Mouse (Mus musculus) hindbrain, postnatal 0 days (tissue): ENCODE data around the gene Supv3l1. TPM values are rescaled to one million over a fixed set of nuclear protein-coding genes. Genes with fewer than 3 reads are reported as not detected.

Experiments used
- ATAC-seq: fragments of 200-750 bp; cut with Nextera tagmentation; 2 replicates; pipeline ENCODE4 v1.8.0; 2017; ENCODE audit warnings: mild to moderate bottlenecking, moderate TSS enrichment, moderate library complexity
- DNase-seq: peaks from one replicate; pipeline ENCODE4 v3.0.0-alpha.2; 2015; ENCODE audit warnings: low spot score
- H3K27ac ChIP-seq: fragments of 300-500 bp; sonication (generic); 2 replicates; pipeline ENCODE4 v1.5.1; 2014; ENCODE audit warnings: mild to moderate bottlenecking
- H3K27me3 ChIP-seq: fragments of 300-500 bp; sonication (generic); 2 replicates; pipeline ENCODE4 v1.6.1; 2014; ENCODE audit warnings: low read length, mixed read lengths; ENCODE audit not compliant: insufficient read depth
- H3K36me3 ChIP-seq: fragments of 300-500 bp; sonication (generic); 2 replicates; pipeline ENCODE4 v1.6.1; 2014; ENCODE audit warnings: low read length, mixed read lengths; ENCODE audit not compliant: insufficient read depth
- H3K4me1 ChIP-seq: fragments of 300-500 bp; sonication (generic); 2 replicates; pipeline ENCODE4 v1.6.1; 2014; ENCODE audit warnings: antibody characterized with exemption, low read length, mixed read lengths; ENCODE audit not compliant: insufficient read depth
- H3K4me2 ChIP-seq: fragments of 300-500 bp; sonication (generic); 2 replicates; pipeline ENCODE4 v1.6.1; 2014; ENCODE audit warnings: low read depth, mild to moderate bottlenecking, low read length, moderate library complexity, mixed read lengths
- H3K4me3 ChIP-seq: fragments of 300-500 bp; sonication (generic); 2 replicates; pipeline ENCODE4 v1.5.1; 2014; ENCODE audit warnings: low read length
- H3K9ac ChIP-seq: fragments of 300-500 bp; sonication (generic); replicated peaks from 2 replicates; pipeline ENCODE4 v1.6.1; 2014; ENCODE audit warnings: mild to moderate bottlenecking, low read length, moderate library complexity, mixed read lengths
- H3K9me3 ChIP-seq: fragments of 300-500 bp; sonication (generic); 2 replicates; pipeline ENCODE4 v1.6.1; 2016; ENCODE audit warnings: low read length, mixed read lengths
- CTCF ChIP-seq: IDR thresholded peaks from 2 replicates; pipeline ENCODE4 v1.5.1; 2016; ENCODE audit warnings: antibody characterized with exemption, control low read depth, low read depth
- WGBS: fragments of 180-500 bp; shearing (Covaris S2); extraction: QIAGEN DNeasy Blood & Tissue Kit; methylation state at CpG from one replicate; pipeline ENCODE4 v1.1.7; 2014; 5-methylcytosine and 5-hydroxymethylcytosine counted together
- polyA plus RNA-seq: library from polyadenylated mRNA; unstranded; fragments of >200 nt; fragmentation: Nextera tagmentation; extraction: Ambion mirVana; gene quantifications from 2 replicates; pipeline ENCODE4 v1.2.1, GENCODE M21; 2015
- total RNA-seq: library from RNA; depleted of rRNA; stranded (reverse); fragments of >200 nt; gene quantifications from 2 replicates; pipeline ENCODE4 v1.2.3, GENCODE M21; 2014

Supv3l1 gene
- total and polyA plus RNA-seq, 2 experiments from 2014 or later: 15.8 to 24.8 TPM

DNA sequence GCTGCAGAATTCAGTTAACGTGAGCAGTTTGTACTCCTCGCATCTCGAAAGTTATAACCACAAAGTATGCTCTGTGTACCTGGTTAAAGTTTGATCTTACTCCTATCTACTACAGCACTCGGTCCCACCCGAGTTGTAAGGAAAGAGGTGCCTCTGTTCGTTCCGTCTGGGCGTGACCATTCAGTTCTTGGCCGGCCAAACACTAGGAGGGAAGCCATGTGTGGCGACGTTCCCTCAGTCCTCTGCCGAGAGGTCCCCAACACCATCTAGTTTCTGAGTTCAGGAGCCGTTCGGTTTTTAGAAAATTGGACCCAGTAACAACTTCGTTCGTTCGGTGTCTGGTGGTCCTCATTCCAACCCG lies 722 bp upstream of the Supv3l1 start:
- H3K9ac ChIP-seq: peak overlapping the region; percentile 93

DNA sequence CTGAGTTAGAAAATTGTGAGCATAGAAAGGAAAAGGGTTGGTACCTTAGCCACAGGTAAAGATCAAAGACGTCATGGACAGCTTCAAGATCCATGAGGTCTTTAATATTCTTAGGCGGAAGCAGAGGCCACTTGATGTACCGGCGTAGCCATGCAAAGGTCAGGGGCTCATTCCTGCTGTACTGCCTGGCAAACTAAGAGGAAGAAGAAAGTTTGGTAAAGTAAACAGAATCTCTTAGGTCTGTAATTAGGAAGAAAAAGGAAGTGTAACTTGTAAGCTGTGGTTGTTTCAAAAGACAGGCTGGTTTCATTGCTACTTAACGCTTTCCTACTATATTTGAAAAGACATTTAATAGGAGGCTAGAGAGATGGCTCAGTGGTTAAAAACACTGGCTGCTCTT lies 19.1 kb downstream of the Supv3l1 start:
- TF ChIP-seq CTCF: no peak
- H3K9ac ChIP-seq: no peak overlapping the region
- no peak overlapping the region for H3K4me3 ChIP-seq
- DNase-seq (no peak), ATAC-seq (no peak)
- no peaks in the 10 kb centered on the region for H3K4me1 ChIP-seq
- H3K27ac ChIP-seq: no peak overlapping the region
- H3K36me3 ChIP-seq: peaks cover 62% of the 10 kb centered on the region
- H3K4me2 ChIP-seq: no peak overlapping the region
- no peaks in the 10 kb centered on the region for H3K9me3 ChIP-seq
- H3K27me3 ChIP-seq: no peaks in the 10 kb centered on the region
- WGBS: 90% methylated on average over 5 of the region's 5 CpGs

More for the DNA sequence above, 722 bp upstream of the Supv3l1 start:
- Histone ChIP-seq H3K36me3 (peaks cover 20% of the 10 kb centered on the region), H3K27ac (peak overlapping the region; percentile 96), H3K27me3 (no peaks in the 10 kb centered on the region), H3K4me2 (peak overlapping the region; percentile 80), H3K4me3 (peak overlapping the region; percentile 97), H3K4me1 (peaks cover 7% of the 10 kb centered on the region; the same call in 1 of the 2 replicates), H3K9me3 (no peaks in the 10 kb centered on the region)
- 39% methylated on average over 18 of the region's 18 CpGs for WGBS
- TF ChIP-seq CTCF: no peak
- DNase-seq: no peak
- ATAC-seq: no peak; the same call in 1 of the 2 replicates

DNA sequence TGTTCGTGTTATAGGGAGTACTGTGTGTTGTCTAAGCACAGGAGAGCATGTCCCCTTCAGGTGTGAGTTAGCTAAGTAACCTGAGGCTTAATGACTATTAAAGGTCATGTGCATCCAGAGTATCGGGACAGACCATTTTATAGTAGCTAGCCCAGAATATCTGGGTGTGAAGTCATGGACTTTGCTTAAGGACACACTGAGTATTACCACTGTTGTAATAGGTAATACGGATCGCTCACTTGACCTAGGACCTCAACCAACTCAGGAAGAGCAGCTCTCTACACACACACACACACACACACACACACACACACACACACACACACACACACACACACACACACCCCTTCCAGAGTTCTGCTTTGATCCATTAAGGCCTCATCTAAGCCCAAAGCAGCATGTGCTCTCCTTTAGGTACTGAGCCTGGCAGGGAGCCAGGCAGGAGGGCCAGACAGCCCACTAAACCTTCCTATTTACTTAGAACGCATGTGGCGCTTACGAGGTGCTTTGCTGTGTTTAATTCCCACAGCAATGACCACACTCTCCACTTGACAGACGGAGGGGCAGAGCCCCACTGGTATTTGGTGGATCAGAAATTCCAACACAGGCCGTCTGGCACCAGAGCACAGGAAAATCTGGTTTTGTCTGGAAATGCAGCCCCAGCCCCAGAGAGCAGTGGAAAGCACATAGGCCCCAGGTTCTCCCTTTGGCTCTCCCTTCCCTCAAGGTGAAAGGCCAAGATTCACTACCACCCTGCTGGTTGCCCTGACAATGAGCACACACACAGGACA lies 24.3 kb downstream of the Supv3l1 start:
- H3K9ac ChIP-seq: no peak overlapping the region
- WGBS: 57% methylated on average over 9 of the region's 9 CpGs
- DNase-seq (peak; percentile 32), ATAC-seq (no peak)
- TF ChIP-seq CTCF: no peak
- peaks cover 24% of the 10 kb centered on the region for H3K36me3 ChIP-seq
- no peak overlapping the region for H3K4me3 ChIP-seq
- no peak overlapping the region for H3K4me2 ChIP-seq
- H3K4me1 ChIP-seq: no peaks in the 10 kb centered on the region
- H3K9me3 ChIP-seq: no peaks in the 10 kb centered on the region
- no peaks in the 10 kb centered on the region for H3K27me3 ChIP-seq
- no peak overlapping the region for H3K27ac ChIP-seq

DNA sequence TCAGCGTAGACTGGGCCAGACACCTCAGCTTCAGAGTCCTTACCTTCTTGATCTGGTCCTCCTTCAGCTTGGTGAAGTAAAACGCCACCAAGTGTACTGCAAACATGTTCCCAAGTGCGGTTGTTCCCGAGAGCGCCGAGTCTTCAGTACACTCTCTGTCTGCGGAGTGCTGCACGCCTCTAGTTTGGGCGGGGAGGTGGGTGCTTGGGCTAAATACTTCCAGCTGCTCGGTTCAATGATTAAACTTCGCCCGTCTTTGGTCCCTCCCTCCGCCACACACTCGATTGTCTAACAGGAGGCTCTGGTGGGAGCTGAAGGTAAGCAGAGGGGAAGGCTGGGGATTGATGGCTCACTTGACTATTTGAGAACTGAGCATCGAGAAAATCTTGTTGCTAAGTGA lies 27.3 kb downstream of the Supv3l1 start, which contains the start of gene Hkdc1:
Hkdc1 (minus strand) TSS at position 237 of the 400 bp plus-strand sequence.
- Histone ChIP-seq H3K36me3 (no peaks in the 10 kb centered on the region), H3K4me3 (no peak within 1 kb of the TSS), H3K9ac (no peak within 1 kb of the TSS), H3K9me3 (no peaks in the 10 kb centered on the region), H3K4me2 (no peak within 1 kb of the TSS), H3K4me1 (no peaks in the 10 kb centered on the region), H3K27ac (no peak within 1 kb of the TSS), H3K27me3 (no peaks in the 10 kb centered on the region)
- no peak for TF ChIP-seq CTCF
- no peak for ATAC-seq
- DNase-seq: no peak
- WGBS: 42% methylated on average over 15 of the region's 15 CpGs

DNA sequence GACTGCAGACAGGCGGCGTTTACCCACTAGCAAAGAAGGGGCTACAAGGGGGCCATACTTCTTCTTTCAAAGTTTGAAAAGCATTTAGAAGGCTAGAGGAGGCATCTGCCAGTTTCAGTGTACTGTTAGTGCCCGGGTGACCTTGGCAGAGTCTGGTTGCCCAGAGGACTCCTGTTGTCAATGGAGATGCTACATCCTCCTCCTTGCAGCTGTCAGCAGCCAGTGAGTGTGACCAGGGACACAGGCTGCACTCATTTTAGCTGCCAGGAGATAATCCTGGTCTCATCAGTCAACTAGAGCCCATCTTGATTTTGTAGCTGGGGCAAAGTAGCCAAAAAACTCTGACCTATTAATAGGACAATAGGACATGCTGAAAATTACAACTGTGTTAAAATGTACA lies 28.4 kb downstream of the Supv3l1 start:
- 64% methylated on average over 3 of the region's 3 CpGs for WGBS
- no peaks in the 10 kb centered on the region for H3K36me3 ChIP-seq
- no peak overlapping the region for H3K27ac ChIP-seq
- H3K27me3 ChIP-seq: no peaks in the 10 kb centered on the region
- H3K4me2 ChIP-seq: no peak overlapping the region
- peak; percentile 33 for DNase-seq
- no peak overlapping the region for H3K9ac ChIP-seq
- H3K4me3 ChIP-seq: no peak overlapping the region
- no peaks in the 10 kb centered on the region for H3K9me3 ChIP-seq
- no peaks in the 10 kb centered on the region for H3K4me1 ChIP-seq
- TF ChIP-seq CTCF: no peak; the same call in 1 of the 2 replicates
- peak; percentile 32; the same call in 1 of the 2 replicates for ATAC-seq

DNA sequence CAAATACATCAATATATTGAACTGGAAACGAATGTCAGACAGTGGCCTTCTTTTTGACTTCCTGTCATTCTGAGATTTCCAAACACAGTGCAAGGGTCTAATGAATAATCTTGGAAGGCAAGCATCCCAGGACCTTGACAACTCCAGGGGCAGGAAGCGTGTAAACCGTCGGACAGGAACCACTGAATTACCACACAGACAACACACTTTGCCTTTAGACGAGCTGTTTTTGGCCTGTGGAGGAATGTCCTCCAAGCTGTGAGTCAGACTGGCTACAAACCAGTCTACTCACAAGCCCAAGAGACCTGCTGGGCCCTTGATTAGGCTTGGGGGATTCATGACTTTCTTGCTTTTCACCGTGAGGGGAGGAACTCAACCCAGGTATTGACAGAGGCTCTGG lies 29.1 kb downstream of the Supv3l1 start:
- H3K36me3 ChIP-seq: no peaks in the 10 kb centered on the region
- H3K4me1 ChIP-seq: no peaks in the 10 kb centered on the region
- 77% methylated on average over 6 of the region's 6 CpGs for WGBS
- H3K9me3 ChIP-seq: no peaks in the 10 kb centered on the region
- H3K27ac ChIP-seq: no peak overlapping the region
- H3K4me3 ChIP-seq: no peak overlapping the region
- no peaks in the 10 kb centered on the region for H3K27me3 ChIP-seq
- TF ChIP-seq CTCF: no peak
- H3K4me2 ChIP-seq: no peak overlapping the region
- ATAC-seq (no peak), DNase-seq (no peak)
- no peak overlapping the region for H3K9ac ChIP-seq

DNA sequence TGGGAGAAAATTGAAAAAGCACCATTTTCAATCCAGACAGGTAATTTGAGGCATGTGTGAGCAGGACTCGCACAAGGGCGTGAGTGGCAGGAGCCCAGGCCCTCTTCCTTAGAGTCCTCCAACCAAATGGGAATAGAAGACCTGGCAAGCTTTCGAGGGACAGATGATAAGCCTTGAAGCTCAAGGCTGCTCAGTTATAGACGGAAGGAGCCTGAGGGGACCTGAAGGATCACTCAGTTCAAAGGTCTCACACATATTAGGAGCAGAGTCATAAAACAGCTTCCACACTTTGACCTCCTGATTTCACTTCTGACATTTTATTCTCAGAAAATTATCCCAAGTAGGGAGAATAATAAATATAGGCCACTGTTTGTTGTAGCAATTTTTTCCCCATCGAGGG lies 30.1 kb downstream of the Supv3l1 start:
- no peaks in the 10 kb centered on the region for H3K36me3 ChIP-seq
- ATAC-seq (no peak), DNase-seq (no peak)
- no peaks in the 10 kb centered on the region for H3K27me3 ChIP-seq
- no peak for TF ChIP-seq CTCF
- no peak overlapping the region for H3K4me2 ChIP-seq
- no peaks in the 10 kb centered on the region for H3K9me3 ChIP-seq
- no peak overlapping the region for H3K27ac ChIP-seq
- H3K9ac ChIP-seq: no peak overlapping the region
- H3K4me3 ChIP-seq: no peak overlapping the region
- H3K4me1 ChIP-seq: no peaks in the 10 kb centered on the region
- WGBS: 78% methylated on average over 5 of the region's 5 CpGs
